Mouse (Mus musculus): ENCODE data around the gene Dip2c.

The Dip2c gene

GRCm38 (mm10) chr13:9684153-9684923 lies 408.0 kb downstream of the Dip2c start:
- DNase-seq, result no peak

- no peak for DNase-seq
Observed at GRCm38 (mm10) chr13:9686261-9686660, 409.9 kb downstream of the Dip2c start.

GRCm38 (mm10) chr13:9686765-9687164 lies 410.4 kb downstream of the Dip2c start:
- no peak for DNase-seq

- DNase-seq, result no peak
Observed at GRCm38 (mm10) chr13:9689366-9689765, 413.0 kb downstream of the Dip2c start.

GRCm38 (mm10) chr13:9692876-9693275 lies 416.5 kb downstream of the Dip2c start:
- no peak for DNase-seq

GRCm38 (mm10) chr13:9694651-9695050 lies 418.3 kb downstream of the Dip2c start:
- DNase-seq, result no peak

GRCm38 (mm10) chr13:9695403-9695802 lies 419.1 kb downstream of the Dip2c start:
- no peak for DNase-seq

GRCm38 (mm10) chr13:9695809-9696208 lies 419.5 kb downstream of the Dip2c start:
- no peak for DNase-seq

- DNase-seq, result no peak
Observed at GRCm38 (mm10) chr13:9697340-9697739, 421.0 kb downstream of the Dip2c start.

- DNase-seq, result no peak
Observed at GRCm38 (mm10) chr13:9702615-9703235, 426.4 kb downstream of the Dip2c start.

GRCm38 (mm10) chr13:9706720-9707119 lies 430.4 kb downstream of the Dip2c start:
- no peak for DNase-seq

GRCm38 (mm10) chr13:9708433-9709240 lies 432.3 kb downstream of the Dip2c start:
- no peak for DNase-seq

- DNase-seq, result no peak
Observed at GRCm38 (mm10) chr13:9712409-9712808, 436.1 kb downstream of the Dip2c start.

- DNase-seq, result no peak
Observed at GRCm38 (mm10) chr13:9712971-9713370, 436.6 kb downstream of the Dip2c start.

GRCm38 (mm10) chr13:9713462-9714134 lies 437.3 kb downstream of the Dip2c start:
- no peak for DNase-seq

- no peak for DNase-seq
Observed at GRCm38 (mm10) chr13:9715224-9715623, 438.9 kb downstream of the Dip2c start.

Measured in right cerebral cortex, postnatal 4 days (tissue).